Mouse (Mus musculus): ENCODE results near the gene Mical3.

GRCm38 (mm10) chr6:120927765-120928164, 203.0 kb downstream of the Mical3 start:
- TF ChIP-seq CTCF (IDR thresholded peaks at IDR 0.05; ENCODE audit: borderline replicate concordance, insufficient read depth, low read length), result no peak
- no peak for TF ChIP-seq POLR2A (IDR thresholded peaks at IDR 0.05; ENCODE audit: low read depth, low read length)
